Mouse (Mus musculus): ENCODE measurements around the gene Aox2. TPM values are rescaled to one million over a fixed set of nuclear protein-coding genes. Genes with fewer than 3 reads are reported as not detected.

Gene Aox2
- total RNA-seq, 2 experiments from 2014 or later = 0.05 TPM

Other genes with a start within 250 kb of the Aox2 start
- gene Aox1, start 248.4 kb upstream of the Aox2 start, total RNA-seq (2021) = 1 to 10 TPM; 2.7 to 2.9 TPM
- gene Aox3, start 165.2 kb upstream of the Aox2 start, total RNA-seq (2021) = under 1 TPM; 0.22 to 0.47 TPM
- gene Aox4, start 67.9 kb upstream of the Aox2 start, total RNA-seq (2021) = not detected
- gene Bzw1, start 114.6 kb downstream of the Aox2 start, total RNA-seq (2021) = 100 to 1,000 TPM; 109 to 117 TPM
- gene Clk1, start 145.7 kb downstream of the Aox2 start, total RNA-seq (2021) = 10 to 100 TPM; 62.6 to 80.1 TPM
- gene Nif3l1, start 166.8 kb downstream of the Aox2 start, total RNA-seq (2021) = 10 to 100 TPM; 15.1 to 15.8 TPM
- 10 to 100 TPM; 18.7 TPM for gene Ppil3, start 167.2 kb downstream of the Aox2 start, total RNA-seq (2021)
- 10 to 100 TPM; 12.7 to 16.1 TPM for gene Orc2, start 226.8 kb downstream of the Aox2 start, total RNA-seq (2021)

Data from heart, postnatal 10 days (tissue).